Mouse (Mus musculus) forebrain, embryonic 14.5 days (tissue): Measurements from ENCODE around the gene Olfr648. TPM values are rescaled to one million over a fixed set of nuclear protein-coding genes. Genes with fewer than 3 reads are reported as not detected.

Experiments used
- ATAC-seq: fragments of 200-750 bp; cut with Nextera tagmentation; 2 replicates; pipeline ENCODE4 v1.8.0; 2017; ENCODE audit warnings: mild to moderate bottlenecking, moderate library complexity
- DNase-seq: peaks from one replicate; pipeline ENCODE4 v3.0.0-alpha.2; 2015; ENCODE audit warnings: low spot score
- H3K27ac ChIP-seq: fragments of 300-500 bp; sonication (generic); 2 replicates; pipeline ENCODE4 v1.5.1; 2014; ENCODE audit warnings: low read depth, mild to moderate bottlenecking, control low read depth, low read length, moderate library complexity
- H3K27me3 ChIP-seq: fragments of 300-500 bp; sonication (generic); replicated peaks from 2 replicates; pipeline ENCODE4 v1.6.1; 2014; ENCODE audit warnings: low read length, control low read depth, mixed read lengths; ENCODE audit not compliant: control insufficient read depth, insufficient read depth
- H3K36me3 ChIP-seq: fragments of 300-500 bp; sonication (generic); 2 replicates; pipeline ENCODE4 v1.6.1; 2014; ENCODE audit warnings: low read length, control low read depth; ENCODE audit not compliant: control insufficient read depth, insufficient read depth
- H3K4me1 ChIP-seq: fragments of 300-500 bp; sonication (generic); 2 replicates; pipeline ENCODE4 v1.6.1; 2014; ENCODE audit warnings: antibody characterized with exemption, low read length, control low read depth; ENCODE audit not compliant: control insufficient read depth, insufficient read depth
- H3K4me2 ChIP-seq: fragments of 300-500 bp; sonication (generic); 2 replicates; pipeline ENCODE4 v1.6.1; 2014; ENCODE audit warnings: mild to moderate bottlenecking, control low read depth, low read length
- H3K4me3 ChIP-seq: fragments of 300-500 bp; sonication (generic); 2 replicates; pipeline ENCODE4 v1.5.1; 2014; ENCODE audit warnings: low read depth, low read length, control low read depth
- H3K9ac ChIP-seq: fragments of 300-500 bp; sonication (generic); 2 replicates; pipeline ENCODE4 v1.6.1; 2014; ENCODE audit warnings: mild to moderate bottlenecking, low read length, control low read depth, moderate library complexity
- H3K9me3 ChIP-seq: fragments of 300-500 bp; sonication (generic); replicated peaks from 2 replicates; pipeline ENCODE4 v1.6.1; 2016; ENCODE audit warnings: low read length, control low read depth, mixed read lengths; ENCODE audit not compliant: control insufficient read depth
- WGBS: fragments of 180-500 bp; shearing (Covaris S2); extraction: QIAGEN DNeasy Blood & Tissue Kit; methylation state at CpG from one replicate; pipeline ENCODE4 v1.1.7; 2014; 5-methylcytosine and 5-hydroxymethylcytosine counted together
- polyA plus RNA-seq: library from polyadenylated mRNA; unstranded; fragments of >200 nt; fragmentation: Nextera tagmentation; extraction: Ambion mirVana; gene quantifications from 2 replicates; pipeline ENCODE4 v1.2.1, GENCODE M21; 2014

Gene Olfr648
- polyA plus RNA-seq, 1 experiment from 2014 or later, result 0.27 TPM

DNA sequence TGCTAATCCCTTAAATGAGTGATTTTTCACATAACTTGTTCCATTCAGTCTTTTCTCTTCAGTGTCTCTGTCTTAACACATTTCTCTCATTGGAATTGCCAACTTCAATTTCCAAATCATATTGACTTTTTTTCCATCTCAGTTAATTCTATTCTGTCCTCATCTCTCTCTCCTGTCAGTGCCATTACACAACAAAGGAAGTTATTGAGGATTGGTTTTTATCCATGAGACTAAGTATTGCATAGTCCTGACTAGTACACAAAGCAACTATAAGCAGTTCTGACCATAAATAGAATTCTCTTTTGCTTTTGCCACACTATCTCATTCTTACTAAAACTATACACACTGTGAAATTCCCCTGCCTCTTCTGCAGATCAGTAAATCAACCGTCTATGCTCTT lies 4.1 kb downstream of the Olfr648 start:
- Histone ChIP-seq H3K4me1 (no peaks in the 10 kb centered on the region), H3K9ac (no peak overlapping the region), H3K27me3 (no peaks in the 10 kb centered on the region), H3K4me2 (no peak overlapping the region), H3K27ac (no peak overlapping the region), H3K9me3 (no peaks in the 10 kb centered on the region), H3K36me3 (no peaks in the 10 kb centered on the region), H3K4me3 (no peak overlapping the region)
- WGBS, result 90% methylated on average over 1 of the region's 1 CpGs
- ATAC-seq (no peak), DNase-seq (no peak)

- Histone ChIP-seq H3K36me3 (no peaks in the 10 kb centered on the region), H3K4me2 (no peak overlapping the region), H3K9ac (no peak overlapping the region), H3K27me3 (no peaks in the 10 kb centered on the region), H3K9me3 (no peaks in the 10 kb centered on the region), H3K4me1 (no peaks in the 10 kb centered on the region), H3K27ac (no peak overlapping the region), H3K4me3 (no peak overlapping the region)
- no peak for DNase-seq
- no peak for ATAC-seq
- WGBS, result 59% methylated on average over 5 of the region's 5 CpGs
These were observed 4.7 kb downstream of the Olfr648 start for GRCm38 (mm10) chr7:104178422-104179054.

DNA sequence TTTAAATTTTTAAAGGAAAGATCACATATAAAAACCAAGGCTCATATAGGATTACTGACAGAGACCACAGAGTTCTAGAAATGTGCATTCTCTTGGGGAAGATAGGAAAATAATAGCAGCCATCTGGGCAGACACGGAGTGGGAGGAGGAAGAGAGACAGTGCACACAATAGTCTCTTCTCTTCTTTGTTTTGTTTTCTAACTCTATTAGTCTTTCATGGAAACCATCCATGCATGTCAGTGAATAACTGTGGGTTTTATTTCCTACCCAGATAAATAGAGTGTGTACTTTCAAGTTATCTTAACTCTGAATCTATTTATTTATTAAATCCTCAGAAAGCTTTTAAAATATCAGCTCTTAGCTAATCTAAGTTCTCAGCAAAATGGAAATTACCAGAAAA lies 8.1 kb downstream of the Olfr648 start:
- no peak overlapping the region for H3K4me3 ChIP-seq
- H3K9ac ChIP-seq, result no peak overlapping the region
- ATAC-seq, result no peak
- no peak overlapping the region for H3K27ac ChIP-seq
- no peak overlapping the region for H3K4me2 ChIP-seq
- no peaks in the 10 kb centered on the region for H3K36me3 ChIP-seq
- no peak for DNase-seq
- no peaks in the 10 kb centered on the region for H3K27me3 ChIP-seq
- H3K9me3 ChIP-seq, result no peaks in the 10 kb centered on the region
- 30% methylated on average over 1 of the region's 1 CpGs for WGBS
- H3K4me1 ChIP-seq, result no peaks in the 10 kb centered on the region

DNA sequence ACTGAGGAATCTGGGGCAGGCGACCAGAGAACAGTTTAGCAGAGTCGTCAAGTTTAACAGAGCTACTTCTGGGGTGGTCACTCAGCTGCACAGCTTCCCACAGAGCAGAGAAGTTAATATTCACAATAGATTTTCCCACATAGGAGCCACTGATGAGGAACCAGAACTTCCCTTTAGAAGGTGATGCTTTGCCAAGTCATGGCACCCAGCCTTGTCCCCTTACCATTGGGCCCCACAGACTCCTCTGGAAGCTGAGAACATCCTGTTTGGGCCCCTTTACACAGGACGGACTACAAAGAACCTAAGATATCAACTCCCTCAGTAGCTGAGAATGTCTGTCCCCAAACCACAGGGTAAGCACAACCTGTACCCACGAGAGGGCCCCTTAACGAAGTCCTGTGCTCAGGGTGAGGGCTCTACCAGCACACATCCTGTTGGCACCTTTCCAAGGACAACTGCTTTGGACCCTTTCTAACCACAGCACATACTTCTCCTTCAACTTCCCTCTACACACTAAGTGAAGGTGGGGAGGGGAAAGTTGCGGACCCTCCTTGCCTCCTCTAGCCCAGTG lies 13.5 kb downstream of the Olfr648 start:
- Histone ChIP-seq H3K4me1 (no peaks in the 10 kb centered on the region), H3K9me3 (no peaks in the 10 kb centered on the region), H3K27me3 (no peaks in the 10 kb centered on the region), H3K4me3 (no peak overlapping the region), H3K9ac (no peak overlapping the region), H3K36me3 (no peaks in the 10 kb centered on the region), H3K4me2 (no peak overlapping the region), H3K27ac (no peak overlapping the region)
- DNase-seq, result no peak
- no peak for ATAC-seq
- 74% methylated on average over 6 of the region's 6 CpGs for WGBS

GRCm38 (mm10) chr7:104167105-104167504 lies 16.1 kb downstream of the Olfr648 start:
- no peaks in the 10 kb centered on the region for H3K4me1 ChIP-seq
- H3K27ac ChIP-seq, result no peak overlapping the region
- no peak overlapping the region for H3K4me2 ChIP-seq
- DNase-seq, result no peak
- H3K9ac ChIP-seq, result no peak overlapping the region
- WGBS, result 90% methylated on average over 6 of the region's 6 CpGs
- no peak for ATAC-seq
- no peak overlapping the region for H3K4me3 ChIP-seq
- no peaks in the 10 kb centered on the region for H3K36me3 ChIP-seq
- no peaks in the 10 kb centered on the region for H3K27me3 ChIP-seq
- no peaks in the 10 kb centered on the region for H3K9me3 ChIP-seq

GRCm38 (mm10) chr7:104150456-104150855 lies 32.7 kb downstream of the Olfr648 start, which contains the start of gene Ubqlnl:
Ubqlnl (minus strand) TSS chr7:104150556.
- H3K9me3 ChIP-seq, result no peaks in the 10 kb centered on the region
- 83% methylated on average over 2 of the region's 2 CpGs for WGBS
- no peaks in the 10 kb centered on the region for H3K4me1 ChIP-seq
- H3K9ac ChIP-seq, result no peak within 1 kb of the TSS
- H3K27me3 ChIP-seq, result no peaks in the 10 kb centered on the region
- ATAC-seq, result no peak
- no peak within 1 kb of the TSS for H3K27ac ChIP-seq
- no peak within 1 kb of the TSS for H3K4me3 ChIP-seq
- H3K4me2 ChIP-seq, result no peak within 1 kb of the TSS
- no peaks in the 10 kb centered on the region for H3K36me3 ChIP-seq
- DNase-seq, result no peak

- Histone ChIP-seq H3K27me3 (no peaks in the 10 kb centered on the region), H3K27ac (no peak within 1 kb of the TSS), H3K4me2 (no peak within 1 kb of the TSS), H3K4me1 (no peaks in the 10 kb centered on the region), H3K4me3 (no peak within 1 kb of the TSS), H3K9ac (no peak within 1 kb of the TSS), H3K36me3 (no peaks in the 10 kb centered on the region), H3K9me3 (no peaks in the 10 kb centered on the region)
- WGBS, result 87% methylated on average over 3 of the region's 3 CpGs
- no peak for ATAC-seq
- DNase-seq, result no peak
These were observed 40.0 kb downstream of the Olfr648 start, which contains the start of gene Ubqln3 for GRCm38 (mm10) chr7:104143179-104143578. Ubqln3 (minus strand) TSS chr7:104143279.

DNA sequence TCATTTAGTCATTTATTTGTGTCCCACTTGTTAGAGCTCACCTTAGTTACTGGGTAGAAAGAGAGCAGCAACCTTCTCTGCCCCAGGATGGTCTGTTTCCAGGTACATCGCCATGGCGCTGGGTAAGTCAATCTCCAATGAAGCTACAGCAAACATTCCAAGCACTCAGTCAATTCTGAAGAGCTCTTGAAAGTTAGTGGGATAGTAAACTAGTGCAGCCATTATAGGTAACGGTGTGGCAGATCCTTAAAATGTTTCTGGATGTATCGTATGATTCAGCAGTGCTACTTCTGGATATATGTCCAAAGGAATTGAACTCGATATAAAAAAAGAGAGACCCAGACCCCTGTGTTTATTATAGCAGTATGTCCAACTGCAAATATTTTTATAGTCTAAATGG lies 45.9 kb downstream of the Olfr648 start, which contains the start of gene Olfr643:
TSS of gene Olfr643 (minus strand) at position 101 of the 400 bp plus-strand sequence.
- Histone ChIP-seq H3K4me3 (no peak within 1 kb of the TSS), H3K27ac (no peak within 1 kb of the TSS), H3K36me3 (no peaks in the 10 kb centered on the region), H3K4me2 (no peak within 1 kb of the TSS), H3K9me3 (no peaks in the 10 kb centered on the region), H3K4me1 (no peaks in the 10 kb centered on the region), H3K9ac (no peak within 1 kb of the TSS), H3K27me3 (no peaks in the 10 kb centered on the region)
- DNase-seq (no peak), ATAC-seq (no peak)
- 90% methylated on average over 5 of the region's 5 CpGs for WGBS

- H3K27me3 ChIP-seq, result no peaks in the 10 kb centered on the region
- no peaks in the 10 kb centered on the region for H3K9me3 ChIP-seq
- H3K27ac ChIP-seq, result no peak within 1 kb of the TSS
- no peak within 1 kb of the TSS for H3K4me2 ChIP-seq
- H3K36me3 ChIP-seq, result no peaks in the 10 kb centered on the region
- DNase-seq (no peak), ATAC-seq (no peak)
- H3K4me3 ChIP-seq, result no peak within 1 kb of the TSS
- no peak within 1 kb of the TSS for H3K9ac ChIP-seq
- WGBS, result 95% methylated on average over 5 of the region's 5 CpGs
- H3K4me1 ChIP-seq, result no peaks in the 10 kb centered on the region
These were observed 53.5 kb downstream of the Olfr648 start, which contains the start of gene Ubqln5 for GRCm38 (mm10) chr7:104129726-104130125. Ubqln5 (minus strand) TSS chr7:104129826.
